Mouse (Mus musculus): Measurements from ENCODE around the gene Timm23. TPM values are rescaled to one million over a fixed set of nuclear protein-coding genes. Genes with fewer than 3 reads are reported as not detected.

The Timm23 gene
- 85.3 and 292 TPM in 2 replicates for polyA plus RNA-seq (2012; ENCODE audit: low replicate concordance)

DNA sequence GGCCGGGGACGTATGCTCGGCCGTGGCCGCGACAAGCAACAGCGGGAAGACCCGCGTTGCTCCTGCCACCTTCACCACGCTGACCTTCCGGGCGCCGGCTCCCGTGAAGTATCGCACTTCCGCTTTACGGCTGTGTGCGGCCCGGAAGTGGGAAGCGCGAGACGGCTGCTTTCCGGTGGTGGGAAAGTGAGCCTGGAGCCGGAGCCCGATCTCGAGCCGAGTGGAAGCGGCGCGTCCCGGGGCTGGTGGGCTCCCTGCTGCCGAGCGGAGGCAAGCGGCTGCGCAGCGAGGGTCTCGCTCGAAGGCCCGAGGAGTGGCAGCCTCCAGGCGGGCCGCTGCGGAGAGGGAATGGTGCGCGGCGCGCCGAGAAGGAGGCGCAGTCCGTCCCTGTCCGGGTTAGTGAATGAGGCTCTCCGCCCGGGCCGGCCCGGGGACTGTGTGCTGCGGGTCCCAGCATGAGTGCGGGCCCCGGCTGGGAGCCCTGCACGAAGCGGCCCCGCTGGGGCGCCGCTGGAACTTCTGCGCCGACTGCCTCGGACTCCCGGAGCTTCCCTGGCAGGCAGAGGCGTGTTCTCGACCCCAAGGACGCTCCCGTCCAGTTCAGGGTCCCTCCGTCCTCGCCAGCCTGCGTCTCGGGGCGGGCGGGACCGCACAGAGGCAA lies at the start of gene Timm23, which contains the start of gene Parg:
TSS of gene Timm23 (minus strand) at position 108 of the 661 bp plus-strand sequence.
TSS of gene Parg (plus strand) at position 159 of the 661 bp plus-strand sequence.

GRCm38 (mm10) chr14:32159690-32160246 lies 41.9 kb downstream of the Timm23 start, which contains the start of gene Ncoa4:
TSS of gene Ncoa4 (plus strand) at chr14:32159865.

DNA sequence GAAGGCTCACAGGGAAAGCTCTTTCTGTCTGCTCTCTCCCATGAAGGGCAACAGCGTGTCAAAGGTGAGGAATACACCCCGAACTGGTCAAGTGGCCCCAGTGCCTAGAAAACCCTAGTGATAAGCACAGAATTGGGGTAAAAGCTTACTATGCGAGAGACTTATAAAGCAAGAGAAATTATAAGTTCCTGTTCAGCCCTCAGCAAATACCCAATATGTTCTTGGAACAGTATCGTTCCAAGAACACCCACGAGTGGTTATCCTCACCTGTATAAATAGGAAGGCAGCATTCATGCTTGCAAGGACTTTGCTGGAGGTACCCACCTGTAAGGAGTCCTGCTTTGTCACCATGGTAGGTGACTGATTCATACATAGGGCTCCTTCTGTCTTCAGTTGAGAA lies 60.0 kb downstream of the Timm23 start, which contains the start of gene Msmb:
TSS of gene Msmb (plus strand) at position 301 of the 400 bp plus-strand sequence.

Other genes starting within 250 kb of the Timm23 start
- 0.19 TPM in 1 of 2 replicates, not detected in the other for gene Galnt15, start 172.9 kb downstream of the Timm23 start, polyA plus RNA-seq (2012; ENCODE audit: low replicate concordance)
- 5.0 and 6.0 TPM in 2 replicates for gene Oxnad1, start 116.5 kb downstream of the Timm23 start, polyA plus RNA-seq (2012; ENCODE audit: low replicate concordance)
- gene Dph3, start 116.2 kb downstream of the Timm23 start, polyA plus RNA-seq (2012; ENCODE audit: low replicate concordance) = 7.0 and 35.1 TPM in 2 replicates
- gene Msmb, start 59.9 kb downstream of the Timm23 start, polyA plus RNA-seq (2012; ENCODE audit: low replicate concordance) = not detected in 2 replicates
- 1.7 and 8.7 TPM in 2 replicates for gene Ncoa4, start 42.0 kb downstream of the Timm23 start, polyA plus RNA-seq (2012; ENCODE audit: low replicate concordance)
- gene Parg, start 51 bp upstream of the Timm23 start, polyA plus RNA-seq (2012; ENCODE audit: low replicate concordance) = 13.2 and 18.1 TPM in 2 replicates
- gene Ogdhl, start 120.1 kb upstream of the Timm23 start, polyA plus RNA-seq (2012; ENCODE audit: low replicate concordance) = 0.08 and 0.35 TPM in 2 replicates
- not detected in 2 replicates for gene 1700024G13Rik, start 186.5 kb upstream of the Timm23 start, polyA plus RNA-seq (2012; ENCODE audit: low replicate concordance)

Data from leukemia stem cell, adult 10-12 weeks (primary cell).